Mouse (Mus musculus) large intestine, adult 2 months (tissue): ENCODE data around the gene Prrc2b. TPM values are rescaled to one million over a fixed set of nuclear protein-coding genes. Genes with fewer than 3 reads are reported as not detected.

Experiments
- DNase-seq: peaks from one replicate; pipeline ENCODE4 v3.0.0-alpha.2; 2012; ENCODE audit warnings: low read depth, low spot score
- WGBS: fragments of 180-500 bp; shearing (Covaris S2); methylation state at CpG from one replicate; pipeline ENCODE4 v1.1.7; 2018; 5-methylcytosine and 5-hydroxymethylcytosine counted together
- polyA plus RNA-seq: library from polyadenylated mRNA; depleted of rRNA; stranded (reverse); fragments of >200 nt; gene quantifications from 2 replicates; pipeline ENCODE4 v1.2.3, GENCODE M21; 2012; rRNA removed

The Prrc2b gene
- polyA plus RNA-seq, result 13.3 and 17.0 TPM in 2 replicates

- 1% methylated on average over 83 of the region's 117 CpGs for WGBS
- no peak for DNase-seq
Measured at GRCm38 (mm10) chr2:32150924-32151659, at the start of gene Prrc2b. Prrc2b (plus strand) TSS chr2:32151082.

GRCm38 (mm10) chr2:32102944-32103343 lies 47.9 kb upstream of the Prrc2b start:
- DNase-seq, result no peak
- WGBS, result 44% methylated on average over 5 of the region's 5 CpGs

- 75% methylated on average over 7 of the region's 7 CpGs for WGBS
- DNase-seq, result no peak
Measured at GRCm38 (mm10) chr2:32103557-32103956, 47.3 kb upstream of the Prrc2b start.

GRCm38 (mm10) chr2:32104122-32104521 lies 46.8 kb upstream of the Prrc2b start:
- 79% methylated on average over 7 of the region's 7 CpGs for WGBS

GRCm38 (mm10) chr2:32105117-32105913 lies 45.6 kb upstream of the Prrc2b start:
- DNase-seq, result no peak
- 75% methylated on average over 16 of the region's 16 CpGs for WGBS

More at GRCm38 (mm10) chr2:32104122-32104521, 46.8 kb upstream of the Prrc2b start:
- no peak for DNase-seq

GRCm38 (mm10) chr2:32105930-32106329 lies 45.0 kb upstream of the Prrc2b start:
- 86% methylated on average over 7 of the region's 7 CpGs for WGBS
- DNase-seq, result no peak

- 89% methylated on average over 1 of the region's 1 CpGs for WGBS
- no peak for DNase-seq
Measured at GRCm38 (mm10) chr2:32111268-32111667, 39.6 kb upstream of the Prrc2b start.

GRCm38 (mm10) chr2:32112548-32112947 lies 38.3 kb upstream of the Prrc2b start:
- no peak for DNase-seq
- WGBS, result 76% methylated on average over 2 of the region's 2 CpGs

GRCm38 (mm10) chr2:32115851-32116268 lies 35.0 kb upstream of the Prrc2b start:
- WGBS, result 80% methylated on average over 4 of the region's 4 CpGs
- DNase-seq, result no peak

GRCm38 (mm10) chr2:32119802-32120750 lies 30.8 kb upstream of the Prrc2b start:
- 83% methylated on average over 20 of the region's 20 CpGs for WGBS

GRCm38 (mm10) chr2:32121150-32121549 lies 29.7 kb upstream of the Prrc2b start:
- WGBS, result 52% methylated on average over 5 of the region's 5 CpGs
- DNase-seq, result no peak

More at GRCm38 (mm10) chr2:32119802-32120750, 30.8 kb upstream of the Prrc2b start:
- DNase-seq, result no peak

- WGBS, result 72% methylated on average over 2 of the region's 2 CpGs
- DNase-seq, result no peak
Measured at GRCm38 (mm10) chr2:32121785-32122184, 29.1 kb upstream of the Prrc2b start.

- 41% methylated on average over 16 of the region's 16 CpGs for WGBS
- no peak for DNase-seq
Measured at GRCm38 (mm10) chr2:32127653-32128535, 23.0 kb upstream of the Prrc2b start.

- DNase-seq, result no peak
- 95% methylated on average over 5 of the region's 5 CpGs for whole genome bisulfite sequencing
Measured at GRCm38 (mm10) chr2:32128536-32128841, 22.4 kb upstream of the Prrc2b start.

- no peak for DNase-seq
- 70% methylated on average over 11 of the region's 11 CpGs for WGBS
Measured at GRCm38 (mm10) chr2:32129383-32130074, 21.4 kb upstream of the Prrc2b start.

- 29% methylated on average over 6 of the region's 6 CpGs for WGBS
- DNase-seq, result no peak
Measured at GRCm38 (mm10) chr2:32130435-32130834, 20.4 kb upstream of the Prrc2b start.

- WGBS, result 70% methylated on average over 9 of the region's 9 CpGs
- no peak for DNase-seq
Measured at GRCm38 (mm10) chr2:32131205-32131834, 19.6 kb upstream of the Prrc2b start.
